ENCODE assay signal across 8 mouse cellular contexts in the genomic region with DNA sequence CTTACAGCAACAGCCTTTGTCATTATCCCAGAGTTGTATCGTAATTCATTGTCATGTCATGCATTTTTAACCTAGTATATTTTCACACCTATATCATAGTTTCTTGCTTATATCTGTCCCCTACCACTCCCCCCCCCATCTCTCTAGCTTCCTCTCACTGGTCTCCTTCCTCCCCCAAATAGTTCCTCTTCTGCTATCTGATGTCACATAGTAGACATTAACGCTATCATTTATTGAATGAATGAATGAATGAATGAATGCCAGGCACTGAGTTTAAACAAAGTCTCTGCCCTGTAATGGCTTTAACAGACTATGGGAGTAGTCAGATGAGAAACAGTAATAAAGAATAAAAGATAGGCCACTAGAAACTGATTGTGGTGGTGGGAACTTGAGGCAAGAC. TPM values are rescaled to one million over a fixed set of nuclear protein-coding genes. Genes with fewer than 3 reads are reported as not detected.
DNase-seq lines count a peak whose midpoint lies in the region; ATAC-seq and TF ChIP-seq lines count a peak whose summit lies in the region.

No protein-coding gene starts in this region.

- DNase-seq in kidney, postnatal 10 days, result no peak
- DNase-seq in midbrain, postnatal 0 days (ENCODE audit: low spot score), result no peak
- no peak for DNase-seq in cerebellum, adult 11-12 months
- no peak for DNase-seq in left cerebral cortex, adult 9 months (ENCODE audit: low spot score in 2 of 2)
- no peak for DNase-seq in gastrocnemius, postnatal 25 days

- H3K27ac ChIP-seq in kidney, embryonic 16.5 days (ENCODE audit: low read length), result no peak overlapping the region
- no peak overlapping the region for H3K27ac ChIP-seq in embryonic facial prominence, embryonic 12.5 days
- H3K27ac ChIP-seq in intestine, postnatal 0 days (ENCODE audit: low read depth, low read length), result no peak overlapping the region
- no peak overlapping the region; the same call in 1 of the 2 replicates for H3K27ac ChIP-seq in midbrain, postnatal 0 days (ENCODE audit: low read depth, low read length)

- 78% methylated on average over 2 of the region's 2 CpGs for WGBS in kidney, embryonic 16.5 days
- 80% methylated on average over 2 of the region's 2 CpGs for WGBS in embryonic facial prominence, embryonic 12.5 days
- 79% methylated on average over 2 of the region's 2 CpGs for WGBS in intestine, postnatal 0 days
- WGBS in midbrain, postnatal 0 days, result 79% methylated on average over 2 of the region's 2 CpGs

- peak overlapping the region; percentile 92 for H3K9ac ChIP-seq in kidney, embryonic 16.5 days (replicated peaks; ENCODE audit: low read length)
- peak overlapping the region; percentile 78 for H3K9ac ChIP-seq in embryonic facial prominence, embryonic 12.5 days
- no peak overlapping the region for H3K9ac ChIP-seq in intestine, postnatal 0 days (ENCODE audit: low read depth, low read length)
- H3K9ac ChIP-seq in midbrain, postnatal 0 days (replicated peaks; ENCODE audit: low read length, poor library complexity, severe bottlenecking), result peak overlapping the region; percentile 61; the same call in 1 of the 2 replicates

- no peak for TF ChIP-seq CTCF in intestine, postnatal 0 days (IDR thresholded peaks at IDR 0.05; ENCODE audit: low read depth)
- TF ChIP-seq CTCF in midbrain, postnatal 0 days (IDR thresholded peaks at IDR 0.05), result no peak

- H3K27me3 ChIP-seq in kidney, embryonic 16.5 days (ENCODE audit: insufficient read depth, low read length), result no peaks in the 10 kb centered on the region
- no peaks in the 10 kb centered on the region for H3K27me3 ChIP-seq in embryonic facial prominence, embryonic 12.5 days
- no peaks in the 10 kb centered on the region for H3K27me3 ChIP-seq in intestine, postnatal 0 days (replicated peaks; ENCODE audit: control insufficient read depth, insufficient read depth, low read length)
- H3K27me3 ChIP-seq in midbrain, postnatal 0 days (ENCODE audit: insufficient read depth, low read length), result no peaks in the 10 kb centered on the region

- H3K36me3 ChIP-seq in kidney, embryonic 16.5 days (ENCODE audit: insufficient read depth, low read length), result no peaks in the 10 kb centered on the region
- H3K36me3 ChIP-seq in embryonic facial prominence, embryonic 12.5 days, result no peaks in the 10 kb centered on the region
- no peaks in the 10 kb centered on the region for H3K36me3 ChIP-seq in intestine, postnatal 0 days (ENCODE audit: control insufficient read depth, insufficient read depth)
- no peaks in the 10 kb centered on the region for H3K36me3 ChIP-seq in midbrain, postnatal 0 days (ENCODE audit: insufficient read depth, low read length)

- no peaks in the 10 kb centered on the region for H3K9me3 ChIP-seq in kidney, embryonic 16.5 days (ENCODE audit: low read length)
- no peaks in the 10 kb centered on the region for H3K9me3 ChIP-seq in embryonic facial prominence, embryonic 12.5 days
- H3K9me3 ChIP-seq in intestine, postnatal 0 days (ENCODE audit: control insufficient read depth), result no peaks in the 10 kb centered on the region
- H3K9me3 ChIP-seq in midbrain, postnatal 0 days (ENCODE audit: low read length), result no peaks in the 10 kb centered on the region

- peak overlapping the region; percentile 84 for H3K4me2 ChIP-seq in kidney, embryonic 16.5 days (replicated peaks; ENCODE audit: low read depth, low read length)
- peak overlapping the region; percentile 73 for H3K4me2 ChIP-seq in embryonic facial prominence, embryonic 12.5 days (replicated peaks)
- H3K4me2 ChIP-seq in intestine, postnatal 0 days (replicated peaks; ENCODE audit: low read depth), result peak overlapping the region; percentile 75
- H3K4me2 ChIP-seq in midbrain, postnatal 0 days (ENCODE audit: low read depth, low read length, poor library complexity, severe bottlenecking), result peak overlapping the region; percentile 70

- peak overlapping the region; percentile 87 for H3K4me3 ChIP-seq in kidney, embryonic 16.5 days (ENCODE audit: low read length)
- peak overlapping the region; percentile 76 for H3K4me3 ChIP-seq in embryonic facial prominence, embryonic 12.5 days
- H3K4me3 ChIP-seq in intestine, postnatal 0 days (ENCODE audit: low read depth, low read length), result peak overlapping the region; percentile 70
- H3K4me3 ChIP-seq in midbrain, postnatal 0 days (ENCODE audit: low read depth, low read length), result peak overlapping the region; percentile 69

- ATAC-seq in kidney, embryonic 16.5 days (ENCODE audit: low FRiP score, low TSS enrichment), result no peak
- no peak for ATAC-seq in embryonic facial prominence, embryonic 12.5 days (ENCODE audit: insufficient number of reproducible peaks, insufficient read depth, low FRiP score, low TSS enrichment)
- ATAC-seq in intestine, postnatal 0 days, result no peak
- no peak for ATAC-seq in midbrain, postnatal 0 days (ENCODE audit: low FRiP score)

- peaks cover 15% of the 10 kb centered on the region for H3K4me1 ChIP-seq in kidney, embryonic 16.5 days (ENCODE audit: insufficient read depth, low read length)
- peaks cover 16% of the 10 kb centered on the region for H3K4me1 ChIP-seq in embryonic facial prominence, embryonic 12.5 days
- H3K4me1 ChIP-seq in intestine, postnatal 0 days (replicated peaks; ENCODE audit: control insufficient read depth, insufficient read depth, low read length), result no peaks in the 10 kb centered on the region
- H3K4me1 ChIP-seq in midbrain, postnatal 0 days (ENCODE audit: insufficient read depth, low read length), result peaks cover 8% of the 10 kb centered on the region; the same call in 1 of the 2 replicates

RNA-seq across cellular contexts. Expression of gene Rpgrip1l, which starts 0.7 kb away (rescaled TPM):
- 6.7 and 7.9 TPM in 2 replicates for polyA plus RNA-seq in kidney, embryonic 16.5 days (2015; fragmentation: Nextera tagmentation; extraction: Ambion mirVana)
- polyA plus RNA-seq in embryonic facial prominence, embryonic 12.5 days (2016; fragmentation: Nextera tagmentation; extraction: Ambion mirVana), result 15.4 and 17.1 TPM in 2 replicates
- polyA plus RNA-seq in intestine, postnatal 0 days (2015; fragmentation: Nextera tagmentation; extraction: Ambion mirVana), result 2.6 and 2.7 TPM in 2 replicates
- total RNA-seq in midbrain, postnatal 0 days (2014; rRNA removed), result 8.4 and 9.4 TPM in 2 replicates
- polyA plus RNA-seq in midbrain, postnatal 0 days (2015; fragmentation: Nextera tagmentation; extraction: Ambion mirVana), result 8.4 and 11.5 TPM in 2 replicates
- total RNA-seq in gastrocnemius, postnatal 25 days (2021), result 1 to 10 TPM; 4.1 to 4.9 TPM

RNA-seq across cellular contexts. Expression of gene Fto, which starts 1.0 kb away (rescaled TPM):
- 89.0 and 99.4 TPM in 2 replicates for polyA plus RNA-seq in kidney, embryonic 16.5 days (2015; fragmentation: Nextera tagmentation; extraction: Ambion mirVana)
- 99.1 and 106 TPM in 2 replicates for polyA plus RNA-seq in embryonic facial prominence, embryonic 12.5 days (2016; fragmentation: Nextera tagmentation; extraction: Ambion mirVana)
- polyA plus RNA-seq in intestine, postnatal 0 days (2015; fragmentation: Nextera tagmentation; extraction: Ambion mirVana), result 21.7 and 22.7 TPM in 2 replicates
- total RNA-seq in midbrain, postnatal 0 days (2014; rRNA removed), result 97.9 and 135 TPM in 2 replicates
- polyA plus RNA-seq in midbrain, postnatal 0 days (2015; fragmentation: Nextera tagmentation; extraction: Ambion mirVana), result 151 and 153 TPM in 2 replicates
- total RNA-seq in gastrocnemius, postnatal 25 days (2021), result 10 to 100 TPM; 69.3 to 76.3 TPM
